Mouse (Mus musculus) kidney, postnatal 0 days (tissue): Measurements from ENCODE around the gene Adamts1. TPM values are rescaled to one million over a fixed set of nuclear protein-coding genes. Genes with fewer than 3 reads are reported as not detected.

ENCODE experiments used
- ATAC-seq: fragments of 200-750 bp; cut with Nextera tagmentation; replicated peaks from 2 replicates; pipeline ENCODE4 v1.8.0; 2017; ENCODE audit warnings: low read depth, moderate number of reproducible peaks, moderate TSS enrichment, moderate library complexity; ENCODE audit not compliant: low FRiP score
- DNase-seq: peaks from one replicate; pipeline ENCODE4 v3.0.0-alpha.2; 2016; ENCODE audit warnings: low spot score
- H3K27ac ChIP-seq: fragments of 300-500 bp; sonication (generic); 2 replicates; pipeline ENCODE4 v1.5.1; 2014; ENCODE audit warnings: mild to moderate bottlenecking
- H3K27me3 ChIP-seq: fragments of 300-500 bp; sonication (generic); 2 replicates; pipeline ENCODE4 v1.6.1; 2014; ENCODE audit warnings: low read length, mixed read lengths; ENCODE audit not compliant: insufficient read depth
- H3K36me3 ChIP-seq: fragments of 300-500 bp; sonication (generic); 2 replicates; pipeline ENCODE4 v1.6.1; 2014; ENCODE audit warnings: low read length, mixed read lengths; ENCODE audit not compliant: insufficient read depth
- H3K4me1 ChIP-seq: fragments of 300-500 bp; sonication (generic); replicated peaks from 2 replicates; pipeline ENCODE4 v1.6.1; 2014; ENCODE audit warnings: antibody characterized with exemption, low read length, mixed read lengths; ENCODE audit not compliant: insufficient read depth
- H3K4me2 ChIP-seq: fragments of 300-500 bp; sonication (generic); 2 replicates; pipeline ENCODE4 v1.6.1; 2014; ENCODE audit warnings: mild to moderate bottlenecking, low read length, moderate library complexity, mixed read lengths
- H3K4me3 ChIP-seq: fragments of 300-500 bp; sonication (generic); replicated peaks from 2 replicates; pipeline ENCODE4 v1.5.1; 2014; ENCODE audit warnings: low read depth, low read length
- H3K9ac ChIP-seq: fragments of 300-500 bp; sonication (generic); 2 replicates; pipeline ENCODE4 v1.6.1; 2014; ENCODE audit warnings: low read depth, low read length
- H3K9me3 ChIP-seq: fragments of 300-500 bp; sonication (generic); replicated peaks from 2 replicates; pipeline ENCODE4 v1.6.1; 2016; ENCODE audit warnings: low read length, inconsistent platforms, mixed read lengths
- CTCF ChIP-seq: IDR thresholded peaks from 2 replicates; pipeline ENCODE4 v1.5.1; 2016; ENCODE audit warnings: antibody characterized with exemption, low read depth, mild to moderate bottlenecking, moderate library complexity
- WGBS: fragments of 180-500 bp; shearing (Covaris S2); extraction: QIAGEN DNeasy Blood & Tissue Kit; methylation state at CpG from one replicate; pipeline ENCODE4 v1.1.7; 2014; 5-methylcytosine and 5-hydroxymethylcytosine counted together
- polyA plus RNA-seq: library from polyadenylated mRNA; unstranded; fragments of >200 nt; fragmentation: Nextera tagmentation; extraction: Ambion mirVana; gene quantifications from 2 replicates; pipeline ENCODE4 v1.2.1, GENCODE M21; 2015

Adamts1 gene
- polyA plus RNA-seq, 1 experiment from 2014 or later, result 75.9 TPM

GRCm38 (mm10) chr16:85799971-85800370 is 2.9 kb downstream of the Adamts1 start:
- no peaks in the 10 kb centered on the region for H3K27me3 ChIP-seq
- H3K9ac ChIP-seq, result peak overlapping the region; percentile 88; the same call in 1 of the 2 replicates
- no peak for TF ChIP-seq CTCF
- peaks cover 17% of the 10 kb centered on the region; the same call in 1 of the 2 replicates for H3K4me1 ChIP-seq
- H3K36me3 ChIP-seq, result peaks cover 41% of the 10 kb centered on the region
- 40% methylated on average over 9 of the region's 9 CpGs for WGBS
- no peaks in the 10 kb centered on the region for H3K9me3 ChIP-seq
- no peak overlapping the region for H3K27ac ChIP-seq
- no peak for DNase-seq
- ATAC-seq, result no peak
- H3K4me2 ChIP-seq, result peak overlapping the region; percentile 75
- H3K4me3 ChIP-seq, result peak overlapping the region; percentile 88

- DNase-seq (no peak), ATAC-seq (no peak)
- H3K36me3 ChIP-seq, result peaks cover 48% of the 10 kb centered on the region
- H3K9me3 ChIP-seq, result no peaks in the 10 kb centered on the region
- no peak for TF ChIP-seq CTCF
- no peak overlapping the region for H3K27ac ChIP-seq
- peaks cover 17% of the 10 kb centered on the region; the same call in 1 of the 2 replicates for H3K4me1 ChIP-seq
- 0 out of 2 replicates have a peak overlapping the region, but pooled peaks have one; percentile 5 for H3K4me3 ChIP-seq
- H3K9ac ChIP-seq, result no peak overlapping the region
- H3K4me2 ChIP-seq, result peak overlapping the region; percentile 75
- WGBS, result 85% methylated on average over 7 of the region's 7 CpGs
- no peaks in the 10 kb centered on the region for H3K27me3 ChIP-seq
Measured at GRCm38 (mm10) chr16:85798334-85798733, 4.6 kb downstream of the Adamts1 start.

DNA sequence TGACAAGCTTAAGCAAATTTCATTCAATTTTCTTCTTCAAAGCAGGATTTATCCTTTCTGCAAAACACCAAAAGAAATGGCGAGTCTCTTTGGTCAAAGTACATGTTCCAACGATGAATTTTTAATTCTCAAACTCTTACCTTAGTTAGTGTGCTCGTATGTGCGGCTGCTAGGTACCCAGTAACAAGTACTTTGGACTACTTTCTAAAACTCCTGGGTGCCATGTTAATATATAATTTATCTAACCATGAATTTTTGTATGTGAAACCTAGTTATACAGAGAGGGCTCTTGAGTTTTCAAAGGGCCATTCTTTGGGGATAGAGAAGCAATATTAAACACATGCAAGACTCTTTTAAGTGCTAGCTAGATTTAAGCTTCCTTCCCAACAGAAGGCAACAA is 5.8 kb downstream of the Adamts1 start:
- Histone ChIP-seq H3K36me3 (peaks cover 48% of the 10 kb centered on the region), H3K4me3 (no peak overlapping the region), H3K9ac (no peak overlapping the region), H3K27me3 (no peaks in the 10 kb centered on the region), H3K9me3 (no peaks in the 10 kb centered on the region), H3K4me1 (peaks cover 17% of the 10 kb centered on the region; the same call in 1 of the 2 replicates), H3K4me2 (peak overlapping the region; percentile 75), H3K27ac (0 out of 2 replicates have a peak overlapping the region, but pooled peaks have one; percentile 31)
- DNase-seq, result no peak
- 92% methylated on average over 4 of the region's 4 CpGs for WGBS
- no peak for ATAC-seq
- no peak for TF ChIP-seq CTCF

- ATAC-seq (no peak), DNase-seq (no peak)
- no peak overlapping the region for H3K9ac ChIP-seq
- H3K4me1 ChIP-seq, result peaks cover 17% of the 10 kb centered on the region; the same call in 1 of the 2 replicates
- 97% methylated on average over 7 of the region's 7 CpGs for WGBS
- H3K27me3 ChIP-seq, result no peaks in the 10 kb centered on the region
- no peak for TF ChIP-seq CTCF
- H3K9me3 ChIP-seq, result no peaks in the 10 kb centered on the region
- H3K27ac ChIP-seq, result no peak overlapping the region
- H3K36me3 ChIP-seq, result peaks cover 48% of the 10 kb centered on the region
- H3K4me2 ChIP-seq, result no peak overlapping the region
- H3K4me3 ChIP-seq, result no peak overlapping the region
Measured at GRCm38 (mm10) chr16:85795731-85796130, 7.2 kb downstream of the Adamts1 start.

- Histone ChIP-seq H3K4me1 (0 out of 2 replicates have a peak, but pooled peaks cover 3% of the 10 kb centered on the region), H3K27me3 (no peaks in the 10 kb centered on the region), H3K4me3 (no peak overlapping the region), H3K9me3 (no peaks in the 10 kb centered on the region), H3K4me2 (no peak overlapping the region), H3K9ac (no peak overlapping the region), H3K27ac (no peak overlapping the region), H3K36me3 (peaks cover 40% of the 10 kb centered on the region)
- DNase-seq (no peak), ATAC-seq (no peak)
- no peak for TF ChIP-seq CTCF
- 83% methylated on average over 4 of the region's 4 CpGs for WGBS
Measured at GRCm38 (mm10) chr16:85793166-85793830, 9.6 kb downstream of the Adamts1 start.

DNA sequence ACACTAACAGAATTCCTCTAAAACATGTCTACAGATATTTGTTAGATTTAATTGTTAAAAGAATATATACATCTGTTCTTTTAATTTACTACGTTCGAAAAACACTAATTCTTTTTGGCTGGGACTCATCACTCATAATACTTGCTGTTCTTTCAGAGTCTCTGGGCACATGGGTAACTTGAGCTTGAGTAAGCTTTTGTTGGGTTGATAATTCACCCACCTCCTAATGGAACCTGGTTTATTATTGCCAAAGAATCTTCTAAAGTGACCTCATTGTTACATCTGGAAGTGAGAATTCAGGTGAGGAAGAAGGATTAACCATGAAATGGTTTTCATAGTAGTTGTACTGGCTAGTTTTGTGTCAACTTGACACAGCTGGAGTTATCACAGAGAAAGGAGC is 21.8 kb downstream of the Adamts1 start:
- WGBS, result 73% methylated on average over 2 of the region's 2 CpGs
- no peaks in the 10 kb centered on the region for H3K9me3 ChIP-seq
- no peak overlapping the region for H3K4me2 ChIP-seq
- no peak overlapping the region for H3K9ac ChIP-seq
- no peak for TF ChIP-seq CTCF
- H3K4me3 ChIP-seq, result no peak overlapping the region
- H3K36me3 ChIP-seq, result no peaks in the 10 kb centered on the region
- DNase-seq (no peak), ATAC-seq (0 out of 2 replicates have a peak, but pooled peaks have one; percentile 46)
- H3K4me1 ChIP-seq, result no peaks in the 10 kb centered on the region
- H3K27me3 ChIP-seq, result no peaks in the 10 kb centered on the region
- no peak overlapping the region for H3K27ac ChIP-seq
